Mouse (Mus musculus) liver, postnatal 0 days (tissue): ENCODE measurements around the gene Galnt15. TPM values are rescaled to one million over a fixed set of nuclear protein-coding genes. Genes with fewer than 3 reads are reported as not detected.
A peak's percentile ranks its signal among the peaks of the same experiment; 100 is the strongest.
"Not testable (repeated sequence)": the region's sequence is repeated elsewhere in the genome, so short reads cannot be mapped to it uniquely, and the experiment has no call there.

Experiments
- ATAC-seq: fragments of 200-750 bp; cut with Nextera tagmentation; 2 replicates; pipeline ENCODE4 v1.8.0; 2017; ENCODE audit warnings: mild to moderate bottlenecking, moderate library complexity
- DNase-seq: peaks from one replicate; pipeline ENCODE4 v3.0.0-alpha.2; 2016
- H3K27ac ChIP-seq: fragments of 300-500 bp; sonication (generic); 2 replicates; pipeline ENCODE4 v1.5.1; 2014; ENCODE audit warnings: antibody characterized with exemption, moderate library complexity, mild to moderate bottlenecking, low read depth
- H3K27me3 ChIP-seq: fragments of 300-500 bp; sonication (generic); 2 replicates; pipeline ENCODE4 v1.6.1; 2014; ENCODE audit warnings: low read length, control low read depth, mixed read lengths; ENCODE audit not compliant: insufficient read depth
- H3K36me3 ChIP-seq: fragments of 300-500 bp; sonication (generic); replicated peaks from 2 replicates; pipeline ENCODE4 v1.6.1; 2014; ENCODE audit warnings: mild to moderate bottlenecking, control low read depth, low read length, moderate library complexity, mixed read lengths; ENCODE audit not compliant: insufficient read depth
- H3K4me1 ChIP-seq: fragments of 300-500 bp; sonication (generic); 2 replicates; pipeline ENCODE4 v1.6.1; 2014; ENCODE audit warnings: antibody characterized with exemption, mild to moderate bottlenecking, control low read depth; ENCODE audit not compliant: insufficient read depth
- H3K4me2 ChIP-seq: fragments of 300-500 bp; sonication (generic); 2 replicates; pipeline ENCODE4 v1.6.1; 2014; ENCODE audit warnings: low read depth, mild to moderate bottlenecking, low read length, moderate library complexity, mixed read lengths
- H3K4me3 ChIP-seq: fragments of 300-500 bp; sonication (generic); 2 replicates; pipeline ENCODE4 v1.5.1; 2014; ENCODE audit warnings: low read depth, low read length
- H3K9ac ChIP-seq: fragments of 300-500 bp; sonication (generic); replicated peaks from 2 replicates; pipeline ENCODE4 v1.6.1; 2014; ENCODE audit warnings: mild to moderate bottlenecking, moderate library complexity
- H3K9me3 ChIP-seq: fragments of 300-500 bp; sonication (generic); 2 replicates; pipeline ENCODE4 v1.6.1; 2016; ENCODE audit warnings: mild to moderate bottlenecking, control low read depth, low read length, mixed read lengths
- CTCF ChIP-seq: sonication (generic); IDR thresholded peaks from 2 replicates; pipeline ENCODE4 v1.5.1; 2016; ENCODE audit warnings: antibody characterized with exemption, low read depth
- EP300 ChIP-seq: IDR thresholded peaks from 2 replicates; pipeline ENCODE4 v1.6.1; 2016; ENCODE audit warnings: antibody characterized with exemption, low read depth, mild to moderate bottlenecking
- WGBS: fragments of 180-500 bp; shearing (Covaris S2); extraction: QIAGEN DNeasy Blood & Tissue Kit; methylation state at CpG from one replicate; pipeline ENCODE4 v1.1.7; 2014; ENCODE audit not compliant: insufficient replicate concordance; 5-methylcytosine and 5-hydroxymethylcytosine counted together
- polyA plus RNA-seq: library from polyadenylated mRNA; unstranded; fragments of >200 nt; fragmentation: Nextera tagmentation; extraction: Ambion mirVana; gene quantifications from 2 replicates; pipeline ENCODE4 v1.2.1, GENCODE M21; 2015

Gene Galnt15
- polyA plus RNA-seq, 1 experiment from 2014 or later, result 0.05 TPM

GRCm38 (mm10) chr14:32083466-32083865, 54.7 kb downstream of the Galnt15 start:
- H3K4me2 ChIP-seq, result no peak overlapping the region
- H3K27ac ChIP-seq, result no peak overlapping the region
- H3K9ac ChIP-seq, result no peak overlapping the region
- H3K4me1 ChIP-seq, result peaks cover 17% of the 10 kb centered on the region
- no peaks in the 10 kb centered on the region for H3K9me3 ChIP-seq
- ATAC-seq (no peak), DNase-seq (no peak)
- no peak for TF ChIP-seq EP300
- TF ChIP-seq CTCF, result no peak
- H3K4me3 ChIP-seq, result no peak overlapping the region
- 93% methylated on average over 2 of the region's 2 CpGs for WGBS
- H3K27me3 ChIP-seq, result no peaks in the 10 kb centered on the region
- peaks cover 16% of the 10 kb centered on the region for H3K36me3 ChIP-seq

- peak within 1 kb of the TSS; percentile 93 for H3K27ac ChIP-seq
- peak within 1 kb of the TSS; percentile 79 for H3K4me2 ChIP-seq
- H3K9ac ChIP-seq, result peak within 1 kb of the TSS; percentile 72
- H3K4me1 ChIP-seq, result peaks cover 17% of the 10 kb centered on the region
- H3K27me3 ChIP-seq, result no peaks in the 10 kb centered on the region
- H3K4me3 ChIP-seq, result peak within 1 kb of the TSS; percentile 67
- H3K9me3 ChIP-seq, result no peaks in the 10 kb centered on the region
- TF ChIP-seq EP300 (no peak), CTCF (no peak)
- no peak for DNase-seq
- peak; percentile 90 for ATAC-seq
- WGBS, result 2% methylated on average over 22 of the region's 22 CpGs
- H3K36me3 ChIP-seq, result peaks cover 16% of the 10 kb centered on the region
These were observed 56.1 kb downstream of the Galnt15 start, which contains the start of gene Oxnad1 for GRCm38 (mm10) chr14:32084761-32085485. Gene Oxnad1 (plus strand): TSS chr14:32085374.

GRCm38 (mm10) chr14:32085486-32086201, 56.9 kb downstream of the Galnt15 start, which contains the start of gene Dph3:
Gene Dph3 (minus strand): TSS chr14:32085729.
- H3K9ac ChIP-seq, result peak within 1 kb of the TSS; percentile 72
- H3K4me3 ChIP-seq, result peak within 1 kb of the TSS; percentile 67
- H3K27me3 ChIP-seq, result no peaks in the 10 kb centered on the region
- no peaks in the 10 kb centered on the region for H3K9me3 ChIP-seq
- peaks cover 17% of the 10 kb centered on the region for H3K4me1 ChIP-seq
- ATAC-seq, result peak; percentile 97
- TF ChIP-seq CTCF (peak; percentile 73), EP300 (no peak; the same call in 1 of the 2 replicates)
- H3K4me2 ChIP-seq, result peak within 1 kb of the TSS; percentile 79
- H3K36me3 ChIP-seq, result peaks cover 16% of the 10 kb centered on the region
- peak within 1 kb of the TSS; percentile 93 for H3K27ac ChIP-seq
- DNase-seq, result peak; percentile 99
- WGBS, result under 1% methylated on average over 43 of the region's 43 CpGs

GRCm38 (mm10) chr14:32086226-32086625, 57.4 kb downstream of the Galnt15 start:
- WGBS, result 8% methylated on average over 8 of the region's 8 CpGs
- DNase-seq (no peak), ATAC-seq (no peak)
- Histone ChIP-seq H3K4me1 (peaks cover 17% of the 10 kb centered on the region), H3K9ac (peak overlapping the region; percentile 72), H3K27ac (peak overlapping the region; percentile 93), H3K4me3 (peak overlapping the region; percentile 67), H3K4me2 (peak overlapping the region; percentile 79), H3K36me3 (peaks cover 16% of the 10 kb centered on the region), H3K9me3 (no peaks in the 10 kb centered on the region), H3K27me3 (no peaks in the 10 kb centered on the region)
- TF ChIP-seq CTCF (no peak), EP300 (no peak; the same call in 1 of the 2 replicates)

- not testable (repeated sequence) for ATAC-seq, DNase-seq, H3K4me3 ChIP-seq, H3K9me3 ChIP-seq, H3K27me3 ChIP-seq, H3K36me3 ChIP-seq, H3K9ac ChIP-seq
- H3K4me2 ChIP-seq, result peak overlapping the region; percentile 79; the same call in 1 of the 2 replicates
- H3K4me1 ChIP-seq, result peaks cover 21% of the 10 kb centered on the region
- H3K27ac ChIP-seq, result 0 out of 2 replicates have a peak overlapping the region, but pooled peaks have one; percentile 93
- WGBS, result 81% methylated on average over 7 of the region's 7 CpGs
These were observed 58.9 kb downstream of the Galnt15 start for GRCm38 (mm10) chr14:32087584-32088248.

GRCm38 (mm10) chr14:32091124-32091523, 62.3 kb downstream of the Galnt15 start:
- no peak for TF ChIP-seq EP300
- TF ChIP-seq CTCF, result no peak
- 73% methylated on average over 4 of the region's 4 CpGs for WGBS

More at GRCm38 (mm10) chr14:32091124-32091523, 62.3 kb downstream of the Galnt15 start:
- DNase-seq, result no peak
- no peak overlapping the region for H3K4me2 ChIP-seq
- no peak for ATAC-seq
- no peaks in the 10 kb centered on the region for H3K9me3 ChIP-seq
- H3K4me3 ChIP-seq, result no peak overlapping the region
- H3K9ac ChIP-seq, result no peak overlapping the region
- peaks cover 20% of the 10 kb centered on the region for H3K4me1 ChIP-seq
- H3K36me3 ChIP-seq, result peaks cover 12% of the 10 kb centered on the region
- H3K27ac ChIP-seq, result no peak overlapping the region
- H3K27me3 ChIP-seq, result no peaks in the 10 kb centered on the region
